Comparison of ENCODE assay signal across 20 mouse cellular contexts in genomic region chr1:131695308-131695707, GRCm38 (mm10). TPM values are rescaled to one million over a fixed set of nuclear protein-coding genes. Genes with fewer than 3 reads are reported as not detected.
"Had no signal": no experiment of that assay in that cellular context is flagged by ENCODE, and none has a peak within 500 bp of the region (broad histone marks: within the 10 kb centered on the region; RNA-seq: fewer than 3 reads in every experiment).

No protein-coding gene starts in this region.

- H3K4me3 ChIP-seq: midbrain, embryonic 10.5 days; midbrain, embryonic 12.5 days; myocyte; neural tube, embryonic 13.5 days; neural tube, embryonic 15.5 days had no signal

- H3K4me1 ChIP-seq: midbrain, embryonic 10.5 days; midbrain, embryonic 12.5 days; neural tube, embryonic 13.5 days; neural tube, embryonic 15.5 days had no signal

- ATAC-seq: midbrain, embryonic 16.5 days had no signal

- H3K9me3 ChIP-seq: midbrain, embryonic 10.5 days; midbrain, embryonic 12.5 days; neural tube, embryonic 13.5 days; neural tube, embryonic 15.5 days had no signal

- DNase-seq: lung, adult 18-20 months; lung, embryonic 14.5 days; lung, postnatal 10 days; lung, postnatal 4 days; midbrain, embryonic 14.5 days; retina, postnatal 1 day; right cerebral cortex, adult 18-20 months; right cerebral cortex, postnatal 25 days; right cerebral cortex, postnatal 4 days; spleen, adult 18-20 months; thymus, adult 2 months; thymus, postnatal 25 days had no signal

- H3K4me2 ChIP-seq: lung, embryonic 14.5 days; midbrain, embryonic 12.5 days; neural tube, embryonic 13.5 days; neural tube, embryonic 15.5 days had no signal

- H3K36me3 ChIP-seq: midbrain, embryonic 10.5 days; midbrain, embryonic 12.5 days; neural tube, embryonic 13.5 days; neural tube, embryonic 15.5 days had no signal

- H3K27me3 ChIP-seq: midbrain, embryonic 12.5 days; neural tube, embryonic 13.5 days; neural tube, embryonic 15.5 days had no signal

- H3K27ac ChIP-seq: midbrain, embryonic 10.5 days; midbrain, embryonic 12.5 days; neural tube, embryonic 13.5 days; neural tube, embryonic 15.5 days had no signal

- H3K9ac ChIP-seq: lung, embryonic 14.5 days; midbrain, embryonic 12.5 days; neural tube, embryonic 13.5 days; neural tube, embryonic 15.5 days had no signal

RNA-seq across cellular contexts. Expression of gene Slc26a9, which starts 48.5 kb away (rescaled TPM):
- polyA plus RNA-seq: midbrain, embryonic 10.5 days; midbrain, embryonic 12.5 days; myocyte; neural tube, embryonic 11.5 days; neural tube, embryonic 13.5 days; small intestine, adult 2 months had no signal

RNA-seq across cellular contexts. Expression of gene Ctse, which starts 57.2 kb away (rescaled TPM):
- polyA plus RNA-seq: midbrain, embryonic 10.5 days; midbrain, embryonic 14.5 days; midbrain, embryonic 16.5 days; myocyte; neural tube, embryonic 13.5 days; neural tube, embryonic 15.5 days had no signal
